Mouse (Mus musculus): Measurements from ENCODE around the gene Gnpda2.

The Gnpda2 gene

GRCm38 (mm10) chr5:69591640-69592461, at the start of gene Gnpda2:
Gene Gnpda2, minus strand, starts transcription at chr5:69592340.
- DNase-seq (ENCODE audit: low spot score): peak; percentile 73

DNA sequence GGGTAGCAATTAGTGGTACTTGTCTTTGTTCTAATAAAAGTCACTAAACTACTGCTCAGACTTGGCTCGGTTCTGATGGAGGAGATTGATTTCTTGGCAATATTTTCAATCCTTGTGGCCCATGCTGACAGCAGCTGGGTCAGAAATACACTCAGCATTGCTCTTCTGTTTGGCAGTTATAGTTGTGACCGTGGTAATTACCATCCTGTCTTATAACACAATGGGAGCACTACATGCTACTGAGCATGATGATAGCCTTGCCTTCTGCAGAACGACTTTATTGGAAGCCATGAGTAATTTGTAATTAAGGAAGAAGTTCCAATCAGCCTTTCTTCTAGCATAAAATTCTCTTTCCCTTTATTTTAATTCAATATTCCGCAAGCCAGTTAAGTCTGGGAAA, 42.6 kb upstream of the Gnpda2 start:
- DNase-seq (ENCODE audit: low spot score): no peak

GRCm38 (mm10) chr5:69620899-69621298, 28.8 kb upstream of the Gnpda2 start:
- no peak for DNase-seq (ENCODE audit: low spot score)

- no peak for DNase-seq (ENCODE audit: low spot score)
Measured at GRCm38 (mm10) chr5:69613209-69613796, 21.2 kb upstream of the Gnpda2 start.

DNA sequence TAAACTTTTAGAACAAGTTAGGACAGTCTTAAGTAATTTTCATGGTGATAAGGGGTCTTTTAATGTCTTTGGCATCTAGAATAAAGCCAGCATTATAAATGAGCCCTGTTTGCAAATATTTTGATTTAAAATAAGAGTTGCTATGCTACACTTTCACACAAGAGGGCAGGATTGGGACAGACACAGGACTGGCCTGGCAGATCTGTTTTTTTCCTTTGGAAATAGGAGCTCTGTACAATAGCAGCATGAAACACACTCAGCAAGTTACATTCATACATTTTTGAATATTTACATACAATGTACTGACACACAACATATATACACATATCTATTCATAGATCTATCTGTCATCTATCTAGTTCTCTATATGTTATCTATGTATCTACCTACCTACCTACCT, 8.9 kb upstream of the Gnpda2 start:
- DNase-seq (ENCODE audit: low spot score): no peak

DNA sequence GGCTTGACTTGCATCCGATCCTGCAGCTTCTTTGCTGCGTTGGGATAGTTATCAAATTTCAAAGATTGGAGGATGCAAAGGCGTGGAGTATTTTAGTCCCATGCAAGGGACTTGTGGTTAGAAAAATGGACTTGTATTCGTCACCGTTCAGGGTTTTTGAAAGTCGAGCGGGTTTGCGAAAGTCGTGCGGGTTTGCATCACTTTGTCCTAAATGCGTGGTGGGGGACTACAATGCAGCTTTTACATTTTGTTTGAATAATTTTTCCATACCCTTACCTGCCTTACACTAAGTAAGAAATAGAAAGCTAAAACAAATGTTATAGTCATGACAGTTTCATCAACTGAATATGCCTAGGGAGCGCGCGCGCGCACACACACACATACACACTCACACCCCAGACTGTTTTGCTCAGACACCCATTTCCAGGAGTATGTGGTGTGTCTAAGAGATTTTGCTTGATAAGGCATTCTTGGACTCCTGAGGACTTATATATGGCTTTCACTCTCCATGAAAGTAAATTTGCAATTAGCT, 34.7 kb downstream of the Gnpda2 start:
- no peak for DNase-seq (ENCODE audit: low spot score)

DNA sequence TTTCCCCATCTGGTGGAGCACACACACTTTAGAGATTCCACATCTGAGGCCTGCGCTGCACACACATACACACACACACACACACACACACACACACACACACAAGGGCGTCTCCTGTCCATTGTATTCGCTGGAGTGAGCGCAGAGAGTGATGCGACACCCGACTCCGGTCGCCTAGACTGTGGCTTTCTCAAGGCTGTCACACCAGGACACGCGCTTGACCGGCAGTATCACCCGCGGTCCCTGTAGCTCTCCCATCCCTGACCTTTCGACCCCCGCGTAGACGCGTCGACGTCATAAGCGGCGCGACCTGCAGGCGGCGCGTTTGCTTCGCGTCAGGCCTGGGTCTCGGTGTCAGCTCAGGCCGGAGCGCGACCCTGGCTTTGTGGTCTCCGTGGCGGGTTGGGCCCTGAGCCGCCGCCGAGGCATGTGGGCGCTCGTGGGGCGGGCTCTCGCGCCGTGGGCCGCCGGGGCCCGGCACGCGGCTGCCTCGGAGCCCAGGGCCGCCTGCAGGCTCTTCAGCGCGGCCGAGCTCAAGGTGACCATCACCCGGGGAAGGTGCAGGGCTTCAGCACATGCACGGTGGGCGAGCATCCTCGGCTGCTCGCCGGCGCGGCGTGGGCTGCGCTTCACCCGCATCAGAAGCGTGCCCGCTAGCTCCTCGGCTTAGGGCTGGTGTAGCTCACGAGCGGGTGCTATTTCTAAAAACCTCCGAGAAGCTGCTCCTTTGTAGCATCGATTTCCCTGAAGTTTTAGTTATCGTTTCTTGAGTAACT, 35.3 kb downstream of the Gnpda2 start, which contains the start of gene Guf1:
Gene Guf1 (plus strand): TSS at position 296 of the 776 bp plus-strand sequence.
- peak; percentile 80 for DNase-seq (ENCODE audit: low spot score)

- DNase-seq (ENCODE audit: low spot score): no peak
Measured at GRCm38 (mm10) chr5:69542489-69542888, 49.7 kb downstream of the Gnpda2 start, which contains the start of gene Yipf7. Gene Yipf7, minus strand, starts transcription at chr5:69542648.

DNA sequence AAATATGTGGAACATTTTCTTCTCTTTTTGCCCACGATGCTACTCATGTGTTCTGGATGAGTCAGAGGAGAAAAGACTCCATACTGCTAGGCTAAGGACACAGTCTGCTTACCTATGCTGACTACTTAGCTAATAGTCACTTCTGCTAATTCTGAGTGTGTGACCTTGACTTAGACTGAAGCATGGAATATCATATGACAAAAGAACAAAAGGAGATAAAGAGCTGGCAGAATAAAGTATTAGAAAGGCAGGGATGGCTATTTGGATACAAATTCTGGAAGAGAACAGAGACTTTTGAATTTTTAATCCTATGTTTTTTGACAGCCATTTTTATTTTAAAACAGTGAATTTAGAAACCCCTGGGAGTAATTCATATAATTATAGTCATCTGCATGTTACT, 50.5 kb downstream of the Gnpda2 start:
- DNase-seq (ENCODE audit: low spot score): no peak

GRCm38 (mm10) chr5:69523944-69524343, 68.2 kb downstream of the Gnpda2 start:
- DNase-seq (ENCODE audit: low spot score): no peak

All from ovary, adult 18-20 months (tissue).